Mouse (Mus musculus): ENCODE measurements around the gene Dad1. TPM values are rescaled to one million over a fixed set of nuclear protein-coding genes. Genes with fewer than 3 reads are reported as not detected.
A peak's percentile ranks its signal among the peaks of the same experiment; 100 is the strongest.

The Dad1 gene
- 414 and 416 TPM in 2 replicates for polyA plus RNA-seq (2015; fragmentation: Nextera tagmentation; extraction: Ambion mirVana)

DNA sequence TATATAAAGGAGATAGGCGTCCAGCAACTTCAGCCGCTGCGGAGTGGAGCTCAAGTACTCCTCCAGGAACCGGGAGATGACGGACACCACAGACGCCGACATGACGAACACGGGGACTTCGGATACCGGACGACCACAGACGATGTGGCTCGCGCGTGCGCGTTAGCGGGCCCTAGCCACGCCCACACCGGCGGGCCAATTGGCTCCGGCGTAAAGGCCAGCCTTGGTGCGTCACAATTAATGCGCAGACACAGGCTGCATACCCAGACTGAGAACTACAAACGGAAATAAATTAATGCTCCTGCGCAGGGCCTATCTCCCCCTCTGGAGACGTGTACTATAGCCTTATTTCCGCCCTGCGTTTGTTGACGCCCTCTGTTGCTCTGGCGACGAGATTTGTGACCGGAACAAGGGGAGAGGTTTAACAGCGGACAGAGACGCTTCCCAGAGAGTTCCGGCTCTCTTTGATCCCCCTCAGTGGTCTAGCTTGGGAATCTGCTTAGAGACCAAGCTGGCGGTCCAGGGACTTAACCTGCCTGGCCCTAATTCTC is at the start of gene Dad1, which contains the start of gene Abhd4:
Gene Dad1 (minus strand): TSS at position 364 of the 551 bp plus-strand sequence.
Gene Abhd4 (plus strand): TSS at position 448 of the 551 bp plus-strand sequence.
- Histone ChIP-seq H3K9ac (replicated peaks) (peak within 1 kb of the TSS; percentile 77), H3K4me3 (replicated peaks) (peak within 1 kb of the TSS; percentile 79), H3K9me3 (replicated peaks) (no peaks in the 10 kb centered on the region), H3K27ac (replicated peaks) (peak within 1 kb of the TSS; percentile 88), H3K36me3 (no peaks in the 10 kb centered on the region), H3K4me2 (peak within 1 kb of the TSS; percentile 66), H3K27me3 (replicated peaks) (no peaks in the 10 kb centered on the region), H3K4me1 (peaks cover 59% of the 10 kb centered on the region)
- peak; percentile 99 for ATAC-seq (ENCODE audit: low FRiP score)
- WGBS: under 1% methylated on average over 39 of the region's 39 CpGs

DNA sequence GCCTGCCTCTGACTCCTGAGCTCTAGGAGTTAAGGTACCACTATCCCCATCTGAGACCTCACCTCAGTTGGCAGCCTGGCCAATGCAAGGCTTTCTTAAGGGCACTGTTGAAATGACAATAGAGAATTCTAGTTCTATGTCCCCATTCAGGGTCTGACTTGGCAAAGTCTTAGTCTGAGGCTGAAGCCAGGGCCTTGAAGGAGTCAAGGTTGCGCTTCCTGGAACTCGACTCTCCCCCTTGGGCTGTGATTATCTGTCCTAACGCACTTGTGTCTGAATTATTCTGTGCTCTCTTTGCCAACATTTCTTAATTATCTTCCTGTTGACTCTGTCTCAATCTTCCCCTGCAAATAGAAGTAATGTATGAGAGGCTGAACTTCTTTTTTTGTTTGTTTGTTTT is 46.8 kb upstream of the Dad1 start:
- Histone ChIP-seq H3K27me3 (replicated peaks) (no peaks in the 10 kb centered on the region), H3K4me3 (replicated peaks) (no peak overlapping the region), H3K9me3 (replicated peaks) (no peaks in the 10 kb centered on the region), H3K27ac (replicated peaks) (no peak overlapping the region), H3K4me2 (no peak overlapping the region), H3K36me3 (no peaks in the 10 kb centered on the region), H3K9ac (replicated peaks) (no peak overlapping the region), H3K4me1 (no peaks in the 10 kb centered on the region)
- WGBS: 94% methylated on average over 3 of the region's 3 CpGs
- ATAC-seq (ENCODE audit: low FRiP score): no peak

DNA sequence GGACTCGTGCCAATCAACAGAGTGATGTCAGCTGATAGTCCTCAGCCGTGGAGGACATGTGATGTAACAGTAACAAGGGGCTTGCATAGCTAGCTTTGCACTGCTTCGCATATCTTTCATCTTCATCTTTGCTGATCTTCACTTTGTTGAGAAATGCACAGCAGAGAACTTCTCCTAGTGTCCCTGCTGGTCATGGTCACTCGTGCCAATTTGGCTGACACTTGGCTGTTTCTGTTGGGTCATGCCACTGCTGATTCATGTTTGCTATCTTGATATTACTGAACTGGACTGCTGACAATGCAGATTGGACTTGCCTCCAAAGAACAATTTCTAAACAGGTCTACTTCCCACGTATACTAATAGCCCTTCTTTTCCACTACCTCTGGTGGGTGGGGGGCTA is 46.2 kb upstream of the Dad1 start:
- H3K4me2 ChIP-seq: no peak overlapping the region
- no peak overlapping the region for H3K9ac ChIP-seq (replicated peaks)
- H3K27me3 ChIP-seq (replicated peaks): no peaks in the 10 kb centered on the region
- H3K4me3 ChIP-seq (replicated peaks): no peak overlapping the region
- H3K36me3 ChIP-seq: no peaks in the 10 kb centered on the region
- no peak overlapping the region for H3K27ac ChIP-seq (replicated peaks)
- WGBS: 87% methylated on average over 5 of the region's 5 CpGs
- no peaks in the 10 kb centered on the region for H3K4me1 ChIP-seq
- ATAC-seq (ENCODE audit: low FRiP score): no peak
- H3K9me3 ChIP-seq (replicated peaks): no peaks in the 10 kb centered on the region

DNA sequence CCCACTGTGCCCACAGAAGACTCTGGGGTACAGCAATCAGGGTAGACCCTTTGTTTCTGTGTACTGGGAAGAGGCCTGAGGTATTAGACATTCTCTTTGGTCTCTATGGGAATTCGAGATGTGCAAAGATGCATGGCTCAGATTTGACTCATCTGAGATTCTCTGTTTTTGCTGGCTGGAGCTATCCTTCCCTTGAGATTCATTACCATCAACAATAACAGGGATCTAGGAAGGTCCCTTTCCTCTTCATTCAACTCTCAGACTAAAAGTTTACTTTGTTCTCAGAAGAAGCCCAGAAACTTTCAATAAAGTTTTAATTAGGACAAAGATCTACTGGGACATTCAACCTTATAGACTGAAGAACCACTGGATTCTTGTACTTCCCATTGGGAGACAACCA is 30.9 kb upstream of the Dad1 start, which contains the start of gene Olfr49:
Gene Olfr49 (minus strand): TSS at position 101 of the 400 bp plus-strand sequence.
- no peak for ATAC-seq (ENCODE audit: low FRiP score)
- 65% methylated on average over 1 of the region's 1 CpGs for WGBS
- H3K4me3 ChIP-seq (replicated peaks): no peak within 1 kb of the TSS
- H3K27ac ChIP-seq (replicated peaks): no peak within 1 kb of the TSS
- no peak within 1 kb of the TSS for H3K9ac ChIP-seq (replicated peaks)
- no peaks in the 10 kb centered on the region for H3K9me3 ChIP-seq (replicated peaks)
- no peaks in the 10 kb centered on the region; the same call in 1 of the 2 replicates for H3K27me3 ChIP-seq (replicated peaks)
- no peak within 1 kb of the TSS for H3K4me2 ChIP-seq
- H3K36me3 ChIP-seq: no peaks in the 10 kb centered on the region
- no peaks in the 10 kb centered on the region for H3K4me1 ChIP-seq

DNA sequence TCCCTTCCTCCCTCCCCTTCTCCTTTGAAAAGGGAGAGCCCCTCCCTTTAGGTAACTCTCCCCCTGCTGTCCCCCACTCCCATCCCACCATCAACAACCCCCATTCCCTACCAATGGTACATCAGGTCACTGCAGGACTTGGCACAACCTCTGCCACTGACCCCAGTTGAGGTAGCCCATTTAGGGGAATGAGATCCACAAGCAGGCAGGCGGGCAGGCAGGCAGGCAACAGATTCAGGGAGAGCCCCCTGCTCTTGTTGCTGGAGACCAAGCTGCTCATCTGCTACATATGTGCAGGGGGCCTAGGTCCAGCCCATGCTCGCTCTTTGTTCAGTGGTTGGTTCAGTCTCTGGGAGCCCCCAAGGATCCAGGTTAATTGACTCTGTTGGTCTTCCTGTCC is 22.5 kb upstream of the Dad1 start:
- Histone ChIP-seq H3K4me3 (replicated peaks) (no peak overlapping the region), H3K4me1 (no peaks in the 10 kb centered on the region), H3K9ac (replicated peaks) (no peak overlapping the region), H3K27me3 (replicated peaks) (no peaks in the 10 kb centered on the region), H3K9me3 (replicated peaks) (no peaks in the 10 kb centered on the region), H3K27ac (replicated peaks) (no peak overlapping the region), H3K4me2 (no peak overlapping the region), H3K36me3 (no peaks in the 10 kb centered on the region)
- ATAC-seq (ENCODE audit: low FRiP score): no peak
- WGBS: 88% methylated on average over 2 of the region's 2 CpGs

DNA sequence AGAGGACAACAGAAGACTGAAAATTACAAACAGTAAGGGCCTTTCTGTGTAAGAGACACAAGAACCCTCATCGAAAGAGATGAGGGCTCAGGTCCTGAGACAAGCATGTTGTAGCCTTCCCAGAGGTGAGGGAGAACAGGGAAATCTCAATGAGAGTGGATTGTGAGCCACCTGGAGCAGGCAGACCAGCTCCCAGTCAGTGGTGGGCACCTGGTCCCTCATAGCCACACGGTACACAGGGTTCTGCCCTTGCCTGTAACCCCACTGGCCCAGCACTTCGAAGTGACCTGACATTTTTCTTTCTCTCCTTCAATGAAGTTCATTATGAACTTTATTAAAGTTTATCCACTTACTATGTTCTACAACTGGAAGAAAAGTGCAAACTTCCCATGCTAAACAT is 18.8 kb upstream of the Dad1 start:
- Histone ChIP-seq H3K9ac (replicated peaks) (no peak overlapping the region), H3K27ac (replicated peaks) (no peak overlapping the region), H3K4me1 (no peaks in the 10 kb centered on the region), H3K4me2 (no peak overlapping the region), H3K9me3 (replicated peaks) (no peaks in the 10 kb centered on the region), H3K36me3 (0 out of 2 replicates have a peak, but pooled peaks cover 5% of the 10 kb centered on the region), H3K4me3 (replicated peaks) (no peak overlapping the region), H3K27me3 (replicated peaks) (no peaks in the 10 kb centered on the region)
- ATAC-seq (ENCODE audit: low FRiP score): no peak
- 92% methylated on average over 3 of the region's 3 CpGs for WGBS

DNA sequence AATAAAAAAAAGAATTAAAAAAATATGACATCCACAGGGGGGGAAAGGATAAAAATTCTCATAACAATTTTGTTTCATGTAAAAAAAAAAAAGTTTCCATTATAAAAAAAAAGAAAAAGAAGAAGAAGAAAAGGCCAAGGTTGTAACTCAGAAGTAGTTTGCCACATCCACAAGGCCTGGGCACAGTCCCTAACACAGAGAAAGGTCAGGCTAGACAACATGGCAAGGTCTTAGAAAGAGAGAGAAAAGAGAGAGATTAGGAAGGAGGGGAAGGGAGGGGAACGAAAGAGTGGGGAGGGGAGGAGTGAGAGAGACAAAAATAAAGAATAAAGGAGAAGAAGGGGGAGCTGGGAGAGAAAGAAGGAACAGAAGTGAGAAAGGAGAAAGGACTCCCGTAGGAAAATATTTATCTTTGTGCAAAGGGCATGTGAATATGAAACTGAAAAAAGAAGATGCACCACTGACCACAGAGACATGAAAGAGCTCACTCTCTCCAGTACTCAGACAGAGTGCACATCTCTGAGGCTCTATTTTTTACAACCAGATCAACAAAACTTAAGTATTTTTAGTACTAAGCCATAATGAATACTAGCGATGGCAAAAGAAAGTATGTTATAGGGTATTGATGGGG is 18.2 kb upstream of the Dad1 start:
- H3K9ac ChIP-seq (replicated peaks): no peak overlapping the region
- H3K4me3 ChIP-seq (replicated peaks): no peak overlapping the region
- 84% methylated on average over 3 of the region's 3 CpGs for WGBS
- no peaks in the 10 kb centered on the region for H3K27me3 ChIP-seq (replicated peaks)
- H3K9me3 ChIP-seq (replicated peaks): no peaks in the 10 kb centered on the region
- ATAC-seq (ENCODE audit: low FRiP score): no peak
- no peak overlapping the region for H3K4me2 ChIP-seq
- no peak overlapping the region for H3K27ac ChIP-seq (replicated peaks)
- H3K36me3 ChIP-seq: peaks cover 11% of the 10 kb centered on the region
- no peaks in the 10 kb centered on the region for H3K4me1 ChIP-seq

DNA sequence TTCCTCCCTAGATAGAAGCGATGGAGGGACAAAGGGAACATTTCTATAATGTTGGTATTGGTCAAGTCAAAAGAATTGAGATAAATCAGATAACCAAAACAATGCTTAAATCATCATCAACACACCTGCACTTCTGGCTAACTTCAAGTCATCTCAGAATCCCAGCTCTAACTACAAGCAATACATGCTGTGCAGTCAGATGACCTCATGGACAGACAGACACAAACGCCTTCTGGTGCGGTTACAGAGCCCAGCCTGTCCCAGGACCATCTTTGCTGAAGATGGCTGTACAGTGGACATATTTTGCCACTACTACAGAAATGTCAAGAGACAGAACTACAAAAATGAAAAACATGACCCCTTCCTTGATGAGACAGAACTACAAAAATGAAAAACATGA is 16.5 kb upstream of the Dad1 start:
- peaks cover 12% of the 10 kb centered on the region for H3K36me3 ChIP-seq
- no peaks in the 10 kb centered on the region for H3K27me3 ChIP-seq (replicated peaks)
- no peak overlapping the region for H3K9ac ChIP-seq (replicated peaks)
- H3K9me3 ChIP-seq (replicated peaks): no peaks in the 10 kb centered on the region
- no peak overlapping the region for H3K4me2 ChIP-seq
- H3K4me1 ChIP-seq: no peaks in the 10 kb centered on the region
- H3K4me3 ChIP-seq (replicated peaks): no peak overlapping the region
- ATAC-seq (ENCODE audit: low FRiP score): no peak
- WGBS: 96% methylated on average over 3 of the region's 3 CpGs
- no peak overlapping the region for H3K27ac ChIP-seq (replicated peaks)

DNA sequence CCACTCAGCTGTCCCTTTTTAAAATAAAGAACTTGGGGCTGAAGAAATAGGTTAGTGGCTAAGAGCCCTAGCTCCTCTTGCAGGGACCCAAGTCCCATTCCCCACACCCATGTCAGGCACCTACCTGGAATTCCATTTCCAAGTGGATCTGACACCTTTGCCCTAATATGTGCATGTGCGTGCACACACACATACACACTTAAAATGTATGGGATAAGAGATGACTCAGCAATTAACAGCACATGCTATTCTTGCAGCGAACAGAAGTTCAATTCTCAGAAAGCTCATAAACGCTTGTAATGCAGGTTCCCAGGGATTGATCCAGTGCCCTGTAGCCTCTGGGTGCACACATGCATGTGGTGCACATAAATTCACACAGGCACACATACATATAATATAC is 15.7 kb upstream of the Dad1 start:
- 93% methylated on average over 3 of the region's 3 CpGs for WGBS
- no peak for ATAC-seq (ENCODE audit: low FRiP score)
- Histone ChIP-seq H3K4me2 (no peak overlapping the region), H3K9me3 (replicated peaks) (no peaks in the 10 kb centered on the region), H3K4me1 (no peaks in the 10 kb centered on the region), H3K9ac (replicated peaks) (no peak overlapping the region), H3K27me3 (replicated peaks) (no peaks in the 10 kb centered on the region), H3K36me3 (peaks cover 12% of the 10 kb centered on the region), H3K27ac (replicated peaks) (no peak overlapping the region), H3K4me3 (replicated peaks) (no peak overlapping the region)

DNA sequence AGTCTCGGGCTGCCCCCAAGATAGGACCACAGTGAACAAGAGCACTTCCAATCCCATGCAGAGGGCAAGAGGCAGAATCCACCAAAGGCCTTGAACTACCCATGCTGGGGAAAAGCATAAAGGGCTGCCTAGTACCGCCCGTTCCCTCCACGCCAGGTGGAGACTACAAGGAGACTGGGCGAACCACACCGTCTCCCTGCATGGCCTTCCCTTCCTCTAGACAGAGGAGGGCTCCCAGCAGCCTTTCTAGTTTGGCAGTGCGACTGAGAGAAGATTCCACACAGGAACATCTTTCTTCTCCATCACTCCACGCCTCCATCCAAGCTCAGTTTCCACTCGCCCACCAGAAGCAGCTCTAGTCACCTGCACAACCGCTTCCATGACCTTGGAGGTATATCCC is 14.1 kb upstream of the Dad1 start:
- no peaks in the 10 kb centered on the region for H3K27me3 ChIP-seq (replicated peaks)
- H3K4me3 ChIP-seq (replicated peaks): no peak overlapping the region
- H3K9me3 ChIP-seq (replicated peaks): no peaks in the 10 kb centered on the region
- H3K4me1 ChIP-seq: no peaks in the 10 kb centered on the region
- WGBS: 95% methylated on average over 10 of the region's 10 CpGs
- no peak overlapping the region for H3K4me2 ChIP-seq
- no peak overlapping the region for H3K9ac ChIP-seq (replicated peaks)
- H3K27ac ChIP-seq (replicated peaks): no peak overlapping the region
- peaks cover 20% of the 10 kb centered on the region for H3K36me3 ChIP-seq
- ATAC-seq (ENCODE audit: low FRiP score): no peak

DNA sequence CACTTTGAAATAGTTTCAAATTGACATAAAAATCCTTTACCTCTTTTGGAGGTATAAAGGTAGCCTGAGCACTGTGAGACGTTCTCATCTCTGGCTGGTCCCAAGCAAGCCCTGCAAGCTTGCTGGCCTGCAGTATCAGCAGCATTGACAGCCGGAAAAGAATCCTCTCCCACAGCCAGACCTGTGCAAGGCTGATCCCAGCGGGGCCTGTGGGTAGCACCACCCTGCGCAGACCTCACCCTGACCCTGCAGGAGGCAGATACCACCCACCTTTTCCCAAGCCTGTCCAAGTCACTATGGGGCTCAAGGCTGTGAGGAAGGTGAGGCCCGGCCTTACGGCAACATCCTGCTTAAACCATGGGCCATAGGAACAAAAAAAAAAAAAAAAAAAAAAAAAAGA is 12.0 kb upstream of the Dad1 start:
- Histone ChIP-seq H3K27ac (replicated peaks) (no peak overlapping the region), H3K27me3 (replicated peaks) (no peaks in the 10 kb centered on the region), H3K36me3 (peaks cover 28% of the 10 kb centered on the region), H3K4me3 (replicated peaks) (no peak overlapping the region), H3K4me2 (no peak overlapping the region), H3K9me3 (replicated peaks) (no peaks in the 10 kb centered on the region), H3K9ac (replicated peaks) (no peak overlapping the region), H3K4me1 (no peaks in the 10 kb centered on the region)
- WGBS: 77% methylated on average over 6 of the region's 6 CpGs
- no peak for ATAC-seq (ENCODE audit: low FRiP score)

DNA sequence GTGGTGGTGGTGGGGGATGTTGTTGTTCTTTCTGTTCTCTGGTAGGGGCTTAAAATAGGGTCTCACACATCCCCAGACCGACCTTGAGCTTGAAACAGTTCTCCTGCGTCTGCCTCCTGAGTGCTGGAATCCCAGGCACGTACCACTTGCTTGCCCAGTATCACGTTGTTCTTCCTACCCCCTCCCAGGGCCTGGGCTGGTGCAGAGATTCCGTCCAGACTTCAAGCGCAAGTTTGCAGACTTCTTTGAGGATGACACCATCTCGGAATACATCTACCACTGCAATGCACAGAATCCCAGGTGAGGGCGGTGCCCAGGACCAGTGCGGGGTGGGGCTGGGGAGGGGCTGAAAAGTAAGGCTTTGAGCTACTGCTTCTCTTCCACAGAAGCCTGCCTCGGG is 11.2 kb upstream of the Dad1 start:
- H3K9me3 ChIP-seq (replicated peaks): no peaks in the 10 kb centered on the region
- no peak overlapping the region for H3K9ac ChIP-seq (replicated peaks)
- H3K4me2 ChIP-seq: no peak overlapping the region
- peaks cover 28% of the 10 kb centered on the region for H3K36me3 ChIP-seq
- no peaks in the 10 kb centered on the region for H3K27me3 ChIP-seq (replicated peaks)
- peaks cover 4% of the 10 kb centered on the region for H3K4me1 ChIP-seq
- 67% methylated on average over 10 of the region's 10 CpGs for WGBS
- H3K4me3 ChIP-seq (replicated peaks): no peak overlapping the region
- no peak overlapping the region for H3K27ac ChIP-seq (replicated peaks)
- no peak for ATAC-seq (ENCODE audit: low FRiP score)

Measured in neural tube, embryonic 15.5 days (tissue).